Comparison of ENCODE assay signal across 13 mouse cellular contexts in the genomic region with DNA sequence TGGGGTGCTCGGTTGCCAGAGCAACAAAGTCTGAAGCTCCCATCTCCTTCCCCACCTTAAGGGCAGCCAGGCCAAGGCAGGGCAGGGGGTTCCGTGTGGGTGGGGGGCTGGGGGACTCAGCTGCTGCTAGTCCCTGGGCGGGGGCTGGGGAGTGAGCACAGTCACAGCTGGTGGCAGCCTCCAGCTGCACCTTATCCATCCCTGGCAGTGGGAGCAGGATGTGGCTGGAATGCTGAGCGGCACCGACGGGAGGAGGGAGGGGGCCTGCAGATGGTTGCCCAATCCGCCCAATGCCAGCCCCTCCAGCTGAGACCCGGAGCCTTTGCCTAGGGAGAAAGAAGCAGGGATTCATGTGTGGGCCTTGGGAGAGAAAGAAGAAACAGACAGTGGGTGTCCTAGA. TPM values are rescaled to one million over a fixed set of nuclear protein-coding genes. Genes with fewer than 3 reads are reported as not detected.
DNase-seq lines count a peak whose midpoint lies in the region; ATAC-seq and TF ChIP-seq lines count a peak whose summit lies in the region.
"Had no signal": no experiment of that assay in that cellular context is flagged by ENCODE, and none has a peak within 500 bp of the region (broad histone marks: within the 10 kb centered on the region; RNA-seq: fewer than 3 reads in every experiment).

No protein-coding gene starts in this region.

- no peaks in the 10 kb centered on the region for H3K9me3 ChIP-seq in hindbrain, embryonic 10.5 days
- H3K9me3 ChIP-seq in midbrain, postnatal 0 days (ENCODE audit: low read length) = no peaks in the 10 kb centered on the region
- no peaks in the 10 kb centered on the region for H3K9me3 ChIP-seq in kidney, embryonic 14.5 days (ENCODE audit: control insufficient read depth, low read length)
- H3K9me3 ChIP-seq: limb, embryonic 15.5 days; megakaryocyte, embryonic 14.5 days had no signal

- H3K27ac ChIP-seq in hindbrain, embryonic 10.5 days = peak overlapping the region; percentile 75
- H3K27ac ChIP-seq in midbrain, postnatal 0 days (ENCODE audit: low read depth, low read length) = peak overlapping the region; percentile 47
- no peak overlapping the region for H3K27ac ChIP-seq in kidney, embryonic 14.5 days (ENCODE audit: low read depth, low read length)
- H3K27ac ChIP-seq: limb, embryonic 15.5 days had no signal

- no peak for TF ChIP-seq POLR2A in brain, embryonic 14.5 days (IDR thresholded peaks at IDR 0.05; ENCODE audit: borderline replicate concordance, extremely low read depth, insufficient read depth, insufficient read length, poor library complexity, severe bottlenecking)

- H3K36me3 ChIP-seq in hindbrain, embryonic 10.5 days = no peaks in the 10 kb centered on the region
- H3K36me3 ChIP-seq in midbrain, postnatal 0 days (ENCODE audit: insufficient read depth, low read length) = peaks cover 14% of the 10 kb centered on the region; the same call in 1 of the 2 replicates
- no peaks in the 10 kb centered on the region for H3K36me3 ChIP-seq in kidney, embryonic 14.5 days (ENCODE audit: control insufficient read depth, insufficient read depth, low read length)
- H3K36me3 ChIP-seq: limb, embryonic 15.5 days had no signal

- H3K9ac ChIP-seq in midbrain, postnatal 0 days (replicated peaks; ENCODE audit: low read length, poor library complexity, severe bottlenecking) = peak overlapping the region; percentile 42
- H3K9ac ChIP-seq in kidney, embryonic 14.5 days (ENCODE audit: low read depth, low read length) = no peak overlapping the region
- H3K9ac ChIP-seq: limb, embryonic 15.5 days had no signal

- peaks cover 42% of the 10 kb centered on the region for H3K4me1 ChIP-seq in hindbrain, embryonic 10.5 days (replicated peaks)
- H3K4me1 ChIP-seq in midbrain, postnatal 0 days (ENCODE audit: insufficient read depth, low read length) = peaks cover 29% of the 10 kb centered on the region
- no peaks in the 10 kb centered on the region for H3K4me1 ChIP-seq in kidney, embryonic 14.5 days (ENCODE audit: control insufficient read depth, insufficient read depth, low read length)

- H3K4me3 ChIP-seq in hindbrain, embryonic 10.5 days = no peak overlapping the region
- peak overlapping the region; percentile 2; the same call in 1 of the 2 replicates for H3K4me3 ChIP-seq in midbrain, postnatal 0 days (ENCODE audit: low read depth, low read length)
- H3K4me3 ChIP-seq in kidney, embryonic 14.5 days (ENCODE audit: low read length) = no peak overlapping the region
- H3K4me3 ChIP-seq: erythroblast, embryonic 14.5 days; limb, embryonic 15.5 days; megakaryocyte, embryonic 14.5 days had no signal

- 31% methylated on average over 8 of the region's 8 CpGs for WGBS in hindbrain, embryonic 10.5 days
- 17% methylated on average over 8 of the region's 8 CpGs for WGBS in midbrain, postnatal 0 days
- 41% methylated on average over 8 of the region's 8 CpGs for WGBS in kidney, embryonic 14.5 days

- peaks cover 23% of the 10 kb centered on the region for H3K27me3 ChIP-seq in hindbrain, embryonic 10.5 days (ENCODE audit: insufficient read depth, poor library complexity, severe bottlenecking)
- no peaks in the 10 kb centered on the region for H3K27me3 ChIP-seq in midbrain, postnatal 0 days (ENCODE audit: insufficient read depth, low read length)
- peaks cover 8% of the 10 kb centered on the region for H3K27me3 ChIP-seq in kidney, embryonic 14.5 days (ENCODE audit: control insufficient read depth, insufficient read depth, low read length)

- no peak for TF ChIP-seq CTCF in brain, embryonic 14.5 days (IDR thresholded peaks at IDR 0.05; ENCODE audit: borderline replicate concordance, extremely low read depth, insufficient read depth, insufficient read length)
- no peak for TF ChIP-seq CTCF in midbrain, postnatal 0 days (IDR thresholded peaks at IDR 0.05)

- DNase-seq in layer of hippocampus, postnatal 10 days (ENCODE audit: low spot score in 2 of 2) = peak; percentile 56 to 66
- no peak for DNase-seq in layer of hippocampus, postnatal 25 days (ENCODE audit: extremely low spot score in 1 of 2, low spot score in 1 of 2)
- peak; percentile 85 for DNase-seq in brain, embryonic 14.5 days (ENCODE audit: low read depth)
- peak; percentile 40 for DNase-seq in hindbrain, embryonic 10.5 days (ENCODE audit: low spot score)
- peak; percentile 72 for DNase-seq in midbrain, postnatal 0 days (ENCODE audit: low spot score)
- no peak for DNase-seq in adrenal gland, postnatal 36 days
- DNase-seq in embryo, embryonic 11 days = no peak
- DNase-seq: thymus, postnatal 4 days had no signal

- peak overlapping the region; percentile 44 for H3K4me2 ChIP-seq in midbrain, postnatal 0 days (ENCODE audit: low read depth, low read length, poor library complexity, severe bottlenecking)
- no peak overlapping the region for H3K4me2 ChIP-seq in kidney, embryonic 14.5 days (replicated peaks; ENCODE audit: low read depth, low read length)
- H3K4me2 ChIP-seq: limb, embryonic 15.5 days had no signal

- peak; percentile 25; the same call in 1 of the 2 replicates for ATAC-seq in midbrain, postnatal 0 days (ENCODE audit: low FRiP score)
- no peak; the same call in 1 of the 2 replicates for ATAC-seq in kidney, embryonic 14.5 days (ENCODE audit: low FRiP score, low TSS enrichment)

RNA-seq across cellular contexts. Expression of a gene that starts 6.9 kb away (rescaled TPM):
- 10 to 100 TPM; 50.7 to 54.6 TPM for total RNA-seq in layer of hippocampus, postnatal 10 days (2021)
- 10 to 100 TPM; 29.6 to 32.0 TPM for total RNA-seq in layer of hippocampus, postnatal 25 days (2021)
- polyA plus RNA-seq in brain, embryonic 14.5 days (2012; rRNA removed) = 81.2 and 114 TPM in 2 replicates
- 12.6 and 29.0 TPM in 2 replicates for polyA plus RNA-seq in hindbrain, embryonic 10.5 days (2016; fragmentation: Nextera tagmentation; extraction: Ambion mirVana)
- total RNA-seq in midbrain, postnatal 0 days (2014; rRNA removed) = 138 and 150 TPM in 2 replicates
- polyA plus RNA-seq in midbrain, postnatal 0 days (2015; fragmentation: Nextera tagmentation; extraction: Ambion mirVana) = 37.3 and 42.1 TPM in 2 replicates
- polyA plus RNA-seq in kidney, embryonic 14.5 days (2014; fragmentation: Nextera tagmentation; extraction: Ambion mirVana) = 0.88 and 0.90 TPM in 2 replicates
- total RNA-seq in adrenal gland, postnatal 36 days (2021) = under 1 TPM; 0.53 to 0.56 TPM
- polyA plus RNA-seq: erythroblast, embryonic 14.5 days had no signal

RNA-seq across cellular contexts. Expression of a gene that starts 24.8 kb away (rescaled TPM):
- 10 to 100 TPM; 89.4 to 94.3 TPM for total RNA-seq in layer of hippocampus, postnatal 10 days (2021)
- 100 to 1,000 TPM; 101 to 117 TPM for total RNA-seq in layer of hippocampus, postnatal 25 days (2021)
- polyA plus RNA-seq in brain, embryonic 14.5 days (2012; rRNA removed) = 201 and 211 TPM in 2 replicates
- 101 and 118 TPM in 2 replicates for polyA plus RNA-seq in hindbrain, embryonic 10.5 days (2016; fragmentation: Nextera tagmentation; extraction: Ambion mirVana)
- 83.0 and 93.0 TPM in 2 replicates for total RNA-seq in midbrain, postnatal 0 days (2014; rRNA removed)
- polyA plus RNA-seq in midbrain, postnatal 0 days (2015; fragmentation: Nextera tagmentation; extraction: Ambion mirVana) = 77.7 and 92.2 TPM in 2 replicates
- 54.3 and 74.2 TPM in 2 replicates for polyA plus RNA-seq in kidney, embryonic 14.5 days (2014; fragmentation: Nextera tagmentation; extraction: Ambion mirVana)
- total RNA-seq in adrenal gland, postnatal 36 days (2021) = 10 to 100 TPM; 40.8 to 51.2 TPM

RNA-seq across cellular contexts. Expression of a gene that starts 25.6 kb away (rescaled TPM):
- total RNA-seq in layer of hippocampus, postnatal 10 days (2021) = 10 to 100 TPM; 13.6 TPM
- total RNA-seq in layer of hippocampus, postnatal 25 days (2021) = 1 to 10 TPM; 4.4 to 6.2 TPM
- 83.0 and 118 TPM in 2 replicates for polyA plus RNA-seq in brain, embryonic 14.5 days (2012; rRNA removed)
- polyA plus RNA-seq in hindbrain, embryonic 10.5 days (2016; fragmentation: Nextera tagmentation; extraction: Ambion mirVana) = 193 and 219 TPM in 2 replicates
- 27.0 and 32.9 TPM in 2 replicates for total RNA-seq in midbrain, postnatal 0 days (2014; rRNA removed)
- polyA plus RNA-seq in midbrain, postnatal 0 days (2015; fragmentation: Nextera tagmentation; extraction: Ambion mirVana) = 27.2 TPM in 2 replicates
- polyA plus RNA-seq in kidney, embryonic 14.5 days (2014; fragmentation: Nextera tagmentation; extraction: Ambion mirVana) = 79.1 and 113 TPM in 2 replicates
- total RNA-seq in adrenal gland, postnatal 36 days (2021) = 1 to 10 TPM; 7.6 to 7.7 TPM

RNA-seq across cellular contexts. Expression of a gene that starts 28.2 kb away (rescaled TPM):
- 1 to 10 TPM; 1.5 to 2.2 TPM for total RNA-seq in layer of hippocampus, postnatal 10 days (2021)
- 1 to 10 TPM; 5.3 to 9.0 TPM for total RNA-seq in layer of hippocampus, postnatal 25 days (2021)
- polyA plus RNA-seq in brain, embryonic 14.5 days (2012; rRNA removed) = 0.86 TPM in 1 of 2 replicates, not detected in the other
- polyA plus RNA-seq in hindbrain, embryonic 10.5 days (2016; fragmentation: Nextera tagmentation; extraction: Ambion mirVana) = not detected in 2 replicates
- total RNA-seq in midbrain, postnatal 0 days (2014; rRNA removed) = not detected in 2 replicates
- not detected in 2 replicates for polyA plus RNA-seq in midbrain, postnatal 0 days (2015; fragmentation: Nextera tagmentation; extraction: Ambion mirVana)
- not detected in 2 replicates for polyA plus RNA-seq in kidney, embryonic 14.5 days (2014; fragmentation: Nextera tagmentation; extraction: Ambion mirVana)
- 10 to 100 TPM; 19.6 to 24.6 TPM for total RNA-seq in adrenal gland, postnatal 36 days (2021)
- polyA plus RNA-seq: heart, postnatal 0 days; limb, embryonic 15.5 days had no signal

RNA-seq across cellular contexts. Expression of a gene that starts 40.2 kb away (rescaled TPM):
- 10 to 100 TPM; 35.3 to 39.3 TPM for total RNA-seq in layer of hippocampus, postnatal 10 days (2021)
- 100 to 1,000 TPM; 128 to 145 TPM for total RNA-seq in layer of hippocampus, postnatal 25 days (2021)
- polyA plus RNA-seq in brain, embryonic 14.5 days (2012; rRNA removed) = 3.4 and 4.5 TPM in 2 replicates
- polyA plus RNA-seq in hindbrain, embryonic 10.5 days (2016; fragmentation: Nextera tagmentation; extraction: Ambion mirVana) = 0.54 and 0.78 TPM in 2 replicates
- total RNA-seq in midbrain, postnatal 0 days (2014; rRNA removed) = 2.8 and 3.3 TPM in 2 replicates
- polyA plus RNA-seq in midbrain, postnatal 0 days (2015; fragmentation: Nextera tagmentation; extraction: Ambion mirVana) = 1.1 and 1.2 TPM in 2 replicates
- polyA plus RNA-seq in kidney, embryonic 14.5 days (2014; fragmentation: Nextera tagmentation; extraction: Ambion mirVana) = 2.0 and 3.1 TPM in 2 replicates
- 1,000 to 10,000 TPM in 1 of 2 experiments, 100 to 1,000 TPM in 1; 945 to 1,041 TPM for total RNA-seq in adrenal gland, postnatal 36 days (2021)

Comparison
In these comparisons a context has a peak if more than half of its experiments do, and no peak if none do; other contexts are left out.
1. DNase-seq: peak in layer of hippocampus, postnatal 10 days (2 of 2), brain, embryonic 14.5 days (single experiment), hindbrain, embryonic 10.5 days (single experiment) and midbrain, postnatal 0 days (single experiment); none in layer of hippocampus, postnatal 25 days (0 of 2), adrenal gland, postnatal 36 days (0 of 2) and embryo, embryonic 11 days (single experiment).
2. RNA of a gene that starts 6.9 kb away (total RNA-seq): 138 to 150 TPM in midbrain, postnatal 0 days, 50.7 to 54.6 TPM in layer of hippocampus, postnatal 10 days and 29.6 to 32.0 TPM in layer of hippocampus, postnatal 25 days; 0.53 to 0.56 TPM in adrenal gland, postnatal 36 days; every median in the first group is over 10 times any median in the second.